Mouse (Mus musculus) left cerebral cortex, adult 6 months (tissue): ENCODE measurements around the gene Pnp. TPM values are rescaled to one million over a fixed set of nuclear protein-coding genes. Genes with fewer than 3 reads are reported as not detected.

Experiments used
- long read RNA-seq, 2 experiments: library from polyadenylated mRNA; unstranded; transcript quantifications; one replicate each; pipeline ENCODE4 v2.0.0; 2019 to 2020
- polyA plus RNA-seq: library from polyadenylated mRNA; unstranded; fragments of <200 nt; fragmentation: Nextera tagmentation; gene quantifications from 2 replicates; pipeline ENCODE4 v1.2.3, GENCODE M21; 2021

Gene Pnp
- polyA plus RNA-seq = 7.8 and 10.7 TPM in 2 replicates
- long read RNA-seq, experiment 1, transcript Pnp-201 (6 exons, 2,942 nt) = major isoform, 19 of 24 reads
- long read RNA-seq, experiment 1, partial matches to known transcripts = 4 of 24 reads
- long read RNA-seq, experiment 1, other reads (novel, unspliced or antisense) = 1 of 24 reads
- long read RNA-seq, experiment 2, transcript Pnp-201 (6 exons, 2,942 nt) = major isoform, 12 of 24 reads
- long read RNA-seq, experiment 2, partial matches to known transcripts = 12 of 24 reads
- long read RNA-seq, experiment 2, other reads (novel, unspliced or antisense) = 0 of 24 reads

DNA sequence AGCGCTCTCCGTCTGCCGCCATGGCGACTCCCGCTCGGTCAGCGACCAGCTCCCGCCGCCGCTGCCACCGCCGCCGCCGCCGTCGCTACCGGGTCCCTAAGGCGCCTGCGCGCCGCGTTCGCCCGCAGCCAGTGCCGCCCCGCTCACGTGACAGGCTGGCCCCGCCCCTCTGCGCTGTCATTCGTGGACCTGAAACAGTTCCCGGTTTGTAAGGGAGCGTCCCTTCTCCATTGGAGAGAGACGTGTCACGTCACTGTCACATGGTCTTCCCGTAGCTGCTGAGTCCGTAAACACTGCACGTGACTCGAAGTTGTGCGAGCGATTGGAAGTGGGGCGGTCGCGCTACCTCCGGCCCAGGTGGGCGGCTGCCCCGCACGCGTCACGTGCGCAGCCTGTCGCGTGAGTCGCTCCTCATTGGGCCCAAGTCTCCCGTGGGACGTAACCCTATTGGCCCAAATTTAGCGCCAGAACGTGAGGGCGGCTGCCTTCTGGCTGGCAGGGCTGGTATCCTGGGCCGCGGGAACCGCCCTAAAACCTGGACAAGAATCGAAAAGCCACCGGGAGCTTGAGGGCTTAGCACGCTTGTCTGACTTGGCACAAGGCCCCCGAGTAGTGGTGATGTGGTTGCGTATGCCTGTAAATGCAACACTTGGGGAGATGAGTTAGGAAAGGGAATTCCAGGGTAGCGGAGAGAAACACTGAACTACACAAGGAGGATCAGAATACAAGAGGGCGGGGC is at the start of gene Pnp, which contains the start of gene Pip4p1:
TSS of gene Pnp (plus strand) at position 329 of the 739 bp plus-strand sequence.
TSS of gene Pip4p1 (minus strand) at position 103 of the 739 bp plus-strand sequence.

DNA sequence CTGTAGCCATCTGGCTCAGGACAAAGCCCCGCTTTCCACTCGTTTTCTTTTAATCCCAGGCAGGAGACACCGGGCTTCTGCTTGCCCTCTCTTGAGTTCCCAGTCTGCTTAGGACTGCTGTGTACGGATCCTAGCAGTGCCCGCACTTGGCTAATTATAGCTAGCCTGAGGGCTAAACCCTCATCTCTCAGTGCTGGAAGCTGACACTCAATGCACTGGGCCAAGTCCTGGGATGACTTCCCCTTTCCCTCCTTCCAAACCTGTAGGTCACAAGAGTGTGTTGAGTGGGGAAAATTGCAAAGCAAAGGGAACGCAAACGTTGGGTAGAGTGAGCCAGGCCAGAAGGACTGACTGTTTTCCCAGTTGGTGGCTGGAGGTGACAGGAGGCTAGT is 33.5 kb upstream of the Pnp start, which contains the start of gene Klhl33:
TSS of gene Klhl33 (minus strand) at position 134 of the 392 bp plus-strand sequence.

DNA sequence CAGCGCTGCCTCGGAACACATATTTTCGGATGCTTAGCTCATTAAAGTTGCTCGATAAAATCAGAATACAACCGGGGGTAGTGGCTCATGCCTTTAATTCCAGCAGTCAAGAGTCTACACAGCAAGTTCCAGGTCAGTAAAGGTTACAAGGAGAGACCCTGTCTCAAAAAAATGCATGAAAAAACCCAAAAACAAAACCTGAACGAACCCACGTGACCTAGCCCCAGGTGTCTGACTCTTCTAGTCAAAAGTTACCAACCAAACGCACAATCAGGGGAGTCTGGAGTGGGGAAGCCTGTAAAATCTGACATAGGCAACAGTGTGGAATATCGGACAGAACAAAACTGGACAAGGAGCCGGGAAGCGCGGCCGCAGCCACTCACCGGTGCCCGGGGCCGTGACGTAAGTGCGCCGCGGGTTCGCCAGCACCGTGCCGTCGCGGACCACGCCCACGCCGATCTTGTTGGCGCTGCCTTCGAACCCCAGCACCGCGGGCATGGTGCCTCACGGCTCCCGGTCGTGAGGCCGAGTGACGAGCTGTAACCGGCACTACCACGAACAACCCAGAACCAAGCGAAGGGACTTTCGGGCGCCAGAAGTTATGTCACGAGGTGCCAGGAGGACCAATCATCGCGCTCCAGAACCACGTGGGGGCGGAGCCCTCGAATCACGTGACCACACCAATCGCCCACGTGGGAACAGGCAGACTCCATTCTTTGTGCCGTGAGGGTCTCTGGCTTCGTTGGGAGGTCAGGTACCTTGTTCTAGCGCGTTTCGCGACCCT is 6.4 kb upstream of the Pnp start, which contains the start of the genes Osgep and Apex1:
TSS of gene Osgep (minus strand) at position 613 of the 784 bp plus-strand sequence.
TSS of gene Apex1 (plus strand) at position 688 of the 784 bp plus-strand sequence.

DNA sequence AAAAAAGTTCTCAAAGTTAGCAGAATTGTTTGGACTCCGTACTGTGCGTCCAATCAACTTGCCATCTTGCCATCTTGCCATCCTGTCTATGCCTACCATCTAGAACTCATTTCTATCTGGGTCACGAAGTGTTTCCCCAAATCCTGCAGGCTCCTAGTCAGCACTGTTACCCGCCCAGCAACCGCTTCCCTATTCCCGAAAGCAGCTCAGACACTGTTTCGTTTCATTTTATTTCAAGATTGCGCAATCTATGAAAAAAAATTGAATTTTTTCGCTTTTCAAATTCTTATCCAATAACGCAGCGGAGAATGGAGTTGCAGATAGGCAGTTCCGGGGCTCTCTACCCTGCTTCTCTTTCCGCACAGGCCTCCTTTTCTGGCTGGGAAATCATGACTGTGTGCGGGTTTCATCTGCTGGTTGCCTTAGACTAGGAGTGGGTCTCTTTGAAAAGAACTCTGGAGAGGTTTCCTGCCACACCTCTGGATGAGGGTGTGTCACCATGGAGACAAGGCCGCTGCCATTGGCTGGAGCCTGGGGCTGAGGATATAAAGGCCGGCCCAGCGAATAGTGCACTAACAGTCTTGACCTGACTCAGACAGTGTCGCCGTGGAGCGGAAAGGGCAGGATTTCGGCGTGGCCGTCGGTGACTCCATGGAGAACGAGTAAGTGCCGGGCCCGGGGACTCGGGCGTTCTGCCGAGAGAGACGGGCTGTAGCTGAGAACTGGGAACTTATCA is 13.2 kb downstream of the Pnp start, which contains the start of gene Gm49342:
TSS of gene Gm49342 (plus strand) at position 586 of the 736 bp plus-strand sequence.

DNA sequence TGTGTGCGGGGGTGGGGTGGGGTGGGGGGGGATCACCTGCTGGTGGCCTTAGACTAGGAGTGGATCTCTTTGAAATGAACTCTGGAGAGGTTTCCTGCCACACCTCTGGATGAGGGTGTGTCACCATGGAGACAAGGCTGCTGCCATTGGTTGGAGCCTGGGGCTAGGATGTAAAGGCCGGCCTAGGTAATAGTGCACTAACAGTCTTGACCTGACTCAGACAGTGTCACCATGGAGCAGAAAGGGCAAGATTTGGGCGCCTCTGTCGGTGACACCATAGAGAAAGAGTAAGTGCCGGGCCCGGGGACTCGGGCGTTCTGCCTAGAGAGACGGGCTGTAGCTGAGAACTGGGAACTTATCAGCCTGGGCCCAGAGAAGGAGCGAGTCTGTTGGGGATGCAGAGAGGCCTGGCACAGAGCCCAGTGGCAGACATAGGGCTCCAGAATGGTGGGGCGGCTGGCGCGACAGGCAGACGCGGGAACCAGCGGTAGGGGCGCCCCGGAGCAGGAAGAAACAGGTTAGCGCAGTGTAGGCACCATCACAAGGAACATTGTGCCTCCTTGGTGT is 25.1 kb downstream of the Pnp start, which contains the start of gene Pnp2:
TSS of gene Pnp2 (plus strand) at position 51 of the 567 bp plus-strand sequence.

DNA sequence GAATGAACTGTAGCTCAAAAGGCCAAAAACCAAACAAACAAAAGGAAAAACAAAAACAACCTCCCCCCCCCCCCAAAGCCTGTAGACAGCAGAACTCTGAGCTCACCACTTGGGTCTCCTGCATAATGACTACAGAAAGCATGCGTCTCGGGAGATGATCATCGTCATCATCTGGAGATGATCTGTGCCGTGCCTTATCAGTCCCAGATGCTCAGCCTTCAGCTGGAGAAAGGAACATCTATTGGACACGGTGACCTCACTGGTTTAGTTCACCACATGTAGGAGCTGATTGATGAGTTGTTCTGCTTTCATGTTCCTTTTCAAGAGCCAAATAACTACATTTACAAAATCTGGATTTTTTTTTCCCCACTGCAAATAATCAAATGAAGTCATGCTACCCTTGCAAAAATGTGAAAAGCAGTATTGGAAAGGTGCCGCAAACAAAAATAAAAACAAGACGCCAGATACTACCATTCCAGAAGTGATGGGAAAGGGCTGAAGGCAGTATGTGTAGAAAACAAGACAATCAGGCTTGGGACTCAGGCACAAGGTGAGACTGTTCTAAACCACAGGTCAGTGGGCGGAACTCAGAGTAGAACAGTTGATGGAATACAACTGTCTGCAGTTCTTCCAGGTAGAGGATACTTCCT is 76.4 kb downstream of the Pnp start, which contains the start of gene Rnase10:
TSS of gene Rnase10 (plus strand) at position 600 of the 650 bp plus-strand sequence.

Other genes with a start within 250 kb of the Pnp start
- gene Olfr747, start 237.9 kb upstream of the Pnp start, polyA plus RNA-seq = not detected in 2 replicates
- not detected in 2 replicates for gene Olfr748, start 223.7 kb upstream of the Pnp start, polyA plus RNA-seq
- gene Olfr749, start 186.0 kb upstream of the Pnp start, polyA plus RNA-seq = not detected in 2 replicates
- gene Ttc5, start 145.6 kb upstream of the Pnp start, polyA plus RNA-seq = 45.5 and 53.6 TPM in 2 replicates
- gene Ccnb1ip1, start 123.3 kb upstream of the Pnp start, polyA plus RNA-seq = not detected in 2 replicates
- gene Parp2, start 123.2 kb upstream of the Pnp start, polyA plus RNA-seq = 20.4 and 20.8 TPM in 2 replicates
- 1.5 and 2.0 TPM in 2 replicates for gene Tep1, start 60.5 kb upstream of the Pnp start, polyA plus RNA-seq
- gene Klhl33, start 33.6 kb upstream of the Pnp start, polyA plus RNA-seq = 0.61 and 0.65 TPM in 2 replicates
- gene Osgep, start 6.2 kb upstream of the Pnp start, polyA plus RNA-seq = 58.6 and 80.7 TPM in 2 replicates
- gene Apex1, start 6.1 kb upstream of the Pnp start, polyA plus RNA-seq = 69.3 and 83.9 TPM in 2 replicates
- 42.9 and 88.9 TPM in 2 replicates for gene Pip4p1, start 226 bp upstream of the Pnp start, polyA plus RNA-seq
- not detected in 2 replicates for gene Gm49342, start 13.4 kb downstream of the Pnp start, polyA plus RNA-seq
- 1.5 and 2.1 TPM in 2 replicates for gene Pnp2, start 24.9 kb downstream of the Pnp start, polyA plus RNA-seq
- 0.09 and 0.13 TPM in 2 replicates for gene Rnase10, start 76.7 kb downstream of the Pnp start, polyA plus RNA-seq
- not detected in 2 replicates for gene Rnase9, start 110.8 kb downstream of the Pnp start, polyA plus RNA-seq
- gene Rnase11, start 119.1 kb downstream of the Pnp start, polyA plus RNA-seq = not detected in 2 replicates
- not detected in 2 replicates for gene Rnase12, start 126.6 kb downstream of the Pnp start, polyA plus RNA-seq
- gene Olfr750, start 143.4 kb downstream of the Pnp start, polyA plus RNA-seq = not detected in 2 replicates
- 17.0 and 17.2 TPM in 2 replicates for gene Rnase4, start 160.0 kb downstream of the Pnp start, polyA plus RNA-seq
- gene Ang, start 160.1 kb downstream of the Pnp start, polyA plus RNA-seq = 3.2 and 3.5 TPM in 2 replicates
- gene Eddm3b, start 183.3 kb downstream of the Pnp start, polyA plus RNA-seq = not detected in 2 replicates
- gene Rnase6, start 192.8 kb downstream of the Pnp start, polyA plus RNA-seq = 0.10 and 0.44 TPM in 2 replicates
- 1.2 and 1.7 TPM in 2 replicates for gene Rnase1, start 215.7 kb downstream of the Pnp start, polyA plus RNA-seq
- not detected in 2 replicates for gene Rnase2b, start 231.2 kb downstream of the Pnp start, polyA plus RNA-seq